Mouse (Mus musculus): Measurements from ENCODE around the gene Kcnq4.

The Kcnq4 gene

GRCm38 (mm10) chr4:120721574-120721973 lies 26.8 kb downstream of the Kcnq4 start:
- no peak for DNase-seq

DNA sequence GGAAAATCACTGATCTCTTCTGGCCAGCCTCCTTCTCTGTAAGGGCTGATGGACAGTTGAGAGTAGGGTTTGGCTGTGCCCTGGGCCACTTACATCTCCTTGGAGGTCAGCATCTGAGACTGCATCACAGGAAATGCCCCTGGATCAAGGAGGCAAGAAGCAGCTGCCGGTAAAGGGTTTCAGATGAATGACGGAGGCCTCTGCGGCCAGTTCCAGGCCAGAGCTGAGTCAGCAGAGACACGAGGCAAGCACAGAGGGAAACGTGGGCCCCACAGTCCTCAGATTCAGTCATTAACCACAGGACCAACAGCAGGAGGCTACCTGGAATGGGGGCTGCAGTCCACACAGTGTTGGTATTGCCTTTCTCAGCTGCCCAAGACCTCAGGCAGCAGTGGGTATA lies 29.3 kb downstream of the Kcnq4 start:
- DNase-seq: no peak

- no peak for DNase-seq
Observed at GRCm38 (mm10) chr4:120717591-120717990, 30.8 kb downstream of the Kcnq4 start.

DNA sequence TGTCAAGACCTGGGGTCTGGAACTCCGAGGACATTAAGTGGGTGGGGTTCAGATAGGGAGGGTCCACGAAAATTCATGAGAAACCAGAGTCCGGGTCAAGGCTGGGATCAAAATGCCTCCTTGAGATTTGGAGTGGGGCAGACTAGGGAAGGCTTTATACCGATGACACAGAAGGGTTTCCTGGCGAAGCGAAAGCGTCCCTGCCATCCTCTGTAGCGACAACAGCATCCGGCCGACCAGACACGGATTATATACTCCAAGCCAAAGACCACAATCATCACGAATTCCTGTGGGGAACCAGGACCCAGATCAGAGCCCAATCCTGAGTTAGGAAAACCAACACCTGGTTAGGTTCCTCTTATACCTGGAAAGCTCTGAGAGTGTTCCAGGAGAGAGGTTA lies 31.6 kb downstream of the Kcnq4 start:
- DNase-seq: no peak

DNA sequence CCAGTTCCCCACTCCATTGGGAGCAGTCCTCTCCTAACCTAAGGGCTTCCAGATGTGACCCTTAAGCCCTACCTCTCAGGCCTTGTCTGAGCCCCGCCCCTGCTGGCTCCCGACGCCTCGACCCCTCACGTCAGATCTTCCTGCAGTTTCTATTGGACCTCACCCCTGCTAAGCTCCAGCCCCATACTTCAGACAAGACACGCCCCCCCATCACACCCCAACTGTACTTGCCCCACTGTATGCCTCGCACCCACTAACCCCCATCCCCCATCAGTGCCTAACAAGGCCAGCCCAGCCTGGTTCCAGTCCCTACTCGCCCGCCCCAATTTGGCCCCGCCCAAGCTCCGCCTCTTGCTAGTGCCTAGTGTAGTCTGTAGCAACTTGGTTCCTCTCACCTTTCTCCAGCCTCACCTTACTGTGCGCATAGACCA lies 32.3 kb downstream of the Kcnq4 start:
- DNase-seq: peak; percentile 54 to 62

DNA sequence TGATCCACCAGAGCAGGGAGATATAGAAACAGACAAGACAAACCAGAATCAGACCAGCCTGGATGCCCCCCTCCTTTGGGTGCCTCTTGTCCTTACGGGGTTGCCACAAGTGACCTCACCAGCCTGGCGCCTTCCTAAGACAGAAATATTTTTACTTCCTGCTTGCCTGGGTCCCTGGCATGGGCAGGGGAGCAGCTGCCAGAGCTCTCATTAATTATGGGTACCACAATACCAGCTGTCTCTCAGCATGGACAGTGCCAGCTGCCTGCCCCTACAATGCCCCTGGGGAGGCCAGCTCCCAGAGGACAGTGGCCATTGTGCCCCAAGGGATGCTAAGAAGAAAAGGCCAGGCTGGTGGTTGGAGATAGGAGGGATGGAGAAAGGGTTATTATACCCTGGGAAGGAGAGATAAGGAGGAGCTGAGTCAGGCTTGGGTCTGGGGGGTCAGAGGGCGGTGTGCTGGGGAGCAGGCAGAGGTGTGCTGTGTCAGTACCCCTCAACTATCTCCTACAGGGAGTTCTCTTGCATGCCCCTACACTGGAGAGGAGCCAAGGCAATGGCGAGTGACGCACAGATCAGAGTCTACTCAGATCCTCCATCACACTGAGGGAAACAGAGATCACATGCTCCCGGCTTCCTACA lies 34.4 kb downstream of the Kcnq4 start:
- no peak for DNase-seq

DNA sequence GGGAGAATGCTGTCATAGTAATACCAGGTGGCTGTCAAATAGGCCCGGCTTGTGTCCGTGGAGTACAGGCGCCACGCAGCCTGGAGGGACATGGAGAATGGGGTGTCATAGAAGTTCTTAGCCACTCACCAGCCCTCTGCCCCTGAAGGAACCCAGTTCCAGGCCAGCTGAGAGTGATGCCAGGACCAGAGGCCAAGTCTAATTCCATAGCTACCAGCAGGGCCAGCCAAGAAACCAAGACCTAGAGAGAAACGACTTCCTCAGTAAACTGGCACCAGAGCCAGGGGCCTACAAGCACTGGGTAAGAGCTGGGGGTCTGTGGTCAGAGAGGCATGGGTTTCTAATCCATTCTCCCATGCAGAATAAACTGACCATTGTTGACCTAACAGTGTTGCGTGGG lies 35.4 kb downstream of the Kcnq4 start:
- no peak for DNase-seq

DNA sequence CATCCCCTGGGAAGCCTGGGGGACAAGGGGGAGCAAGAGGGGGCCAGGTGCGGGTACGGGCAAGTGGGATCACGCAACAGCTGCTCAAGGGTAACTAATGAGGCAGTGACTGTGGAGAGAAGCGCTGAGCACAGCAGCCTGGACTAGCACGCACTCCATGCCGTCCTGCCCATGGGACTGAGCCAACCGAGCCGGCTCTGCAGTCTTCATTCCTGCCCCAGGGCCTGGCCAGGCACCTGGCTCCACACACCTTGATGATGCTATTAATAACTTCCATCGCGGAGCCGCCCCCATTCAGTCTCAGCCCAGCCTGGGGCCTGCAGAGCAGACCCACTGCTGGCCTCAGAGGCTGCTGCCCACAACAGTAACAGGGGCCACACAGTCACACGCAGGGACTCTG lies 36.2 kb downstream of the Kcnq4 start:
- no peak for DNase-seq

GRCm38 (mm10) chr4:120702511-120702910 lies 45.9 kb downstream of the Kcnq4 start:
- no peak for DNase-seq

- no peak for DNase-seq
Observed at GRCm38 (mm10) chr4:120702056-120702455, 46.4 kb downstream of the Kcnq4 start.

GRCm38 (mm10) chr4:120701180-120701579 lies 47.2 kb downstream of the Kcnq4 start:
- no peak for DNase-seq

DNA sequence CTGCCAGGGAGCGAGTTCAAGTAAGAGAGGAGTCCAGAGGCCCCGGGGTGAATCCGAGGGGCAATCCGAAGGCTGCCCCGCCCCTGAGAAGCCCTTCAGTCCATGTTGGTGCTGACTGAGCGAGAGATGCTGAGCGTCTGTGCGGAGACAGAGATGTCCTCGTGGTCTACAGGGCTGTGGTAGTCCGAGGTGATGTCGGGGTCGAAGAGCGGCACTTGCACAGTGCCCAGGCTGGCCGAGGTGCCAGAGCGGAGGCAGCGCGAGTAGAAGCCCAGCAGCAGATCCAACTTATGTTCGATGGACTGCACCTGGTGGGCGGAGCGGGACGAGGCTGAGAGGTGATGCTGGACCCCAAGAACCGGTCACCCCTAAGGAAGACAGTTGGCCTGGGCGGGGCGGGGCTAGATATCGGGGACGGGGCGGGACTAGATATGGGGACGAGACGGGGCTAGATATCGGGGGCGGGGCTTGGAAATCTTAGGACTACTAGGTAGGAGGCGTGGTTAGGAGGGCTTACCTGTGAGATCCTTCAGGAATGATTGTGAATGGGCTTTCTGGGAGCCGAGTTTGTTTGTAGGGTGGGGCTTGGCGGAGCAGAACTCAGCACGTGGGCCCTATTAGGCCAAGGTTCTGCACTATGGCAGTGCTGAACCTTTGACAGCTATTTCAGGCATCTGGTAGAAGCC lies 50.5 kb downstream of the Kcnq4 start:
- no peak for DNase-seq

DNA sequence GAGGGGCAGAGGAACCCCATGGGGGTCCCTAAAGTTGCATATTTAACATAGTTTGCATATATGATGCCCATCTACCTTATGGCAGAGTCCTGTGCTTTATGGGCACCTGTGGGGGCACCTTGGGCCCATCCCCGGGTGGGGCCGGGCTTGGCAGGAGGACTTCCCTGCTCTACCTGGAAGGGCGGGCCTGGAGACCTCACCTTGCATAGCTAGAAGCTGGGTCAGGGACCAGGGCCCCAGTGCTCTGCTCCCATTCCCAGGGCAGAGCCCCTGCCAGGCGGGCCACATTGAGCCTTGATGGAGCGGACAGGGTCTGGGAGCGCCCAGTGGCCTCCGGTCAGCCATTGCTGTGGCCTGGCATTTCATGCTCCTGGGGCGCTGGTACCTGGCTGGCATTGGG lies 51.1 kb downstream of the Kcnq4 start:
- no peak for DNase-seq

DNA sequence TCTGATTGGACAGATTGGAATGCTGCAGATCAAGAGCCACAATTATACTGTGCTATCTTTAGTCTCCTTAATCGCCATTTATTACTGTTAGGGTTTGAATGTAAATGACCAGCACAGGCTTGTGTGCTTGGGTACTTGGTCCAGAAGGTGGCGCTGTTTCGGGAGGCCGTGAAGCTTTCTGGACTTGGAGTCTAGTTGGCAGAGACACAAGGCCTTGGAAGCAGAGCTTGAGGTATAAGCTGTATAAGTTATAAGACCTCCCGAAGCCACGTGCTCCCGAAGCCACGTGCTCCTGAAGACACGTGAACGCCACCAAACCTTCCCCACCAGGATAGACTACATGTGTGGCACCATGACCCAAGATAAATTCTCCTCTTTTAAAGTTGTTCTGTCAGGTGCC lies 55.7 kb downstream of the Kcnq4 start:
- peak in 1 of 2 experiments; percentile 48 for DNase-seq

GRCm38 (mm10) chr4:120689317-120689716 lies 59.1 kb downstream of the Kcnq4 start:
- no peak for DNase-seq

- DNase-seq: no peak
Observed at GRCm38 (mm10) chr4:120687282-120687681, 61.1 kb downstream of the Kcnq4 start.

- DNase-seq: no peak
Observed at GRCm38 (mm10) chr4:120683278-120683997, 65.0 kb downstream of the Kcnq4 start.

GRCm38 (mm10) chr4:120682168-120682567 lies 66.2 kb downstream of the Kcnq4 start:
- peak; percentile 37 to 66 for DNase-seq

GRCm38 (mm10) chr4:120680953-120681352 lies 67.5 kb downstream of the Kcnq4 start:
- peak in 1 of 2 experiments; percentile 26 for DNase-seq

- DNase-seq: no peak
Observed at GRCm38 (mm10) chr4:120675640-120676039, 72.8 kb downstream of the Kcnq4 start.

DNA sequence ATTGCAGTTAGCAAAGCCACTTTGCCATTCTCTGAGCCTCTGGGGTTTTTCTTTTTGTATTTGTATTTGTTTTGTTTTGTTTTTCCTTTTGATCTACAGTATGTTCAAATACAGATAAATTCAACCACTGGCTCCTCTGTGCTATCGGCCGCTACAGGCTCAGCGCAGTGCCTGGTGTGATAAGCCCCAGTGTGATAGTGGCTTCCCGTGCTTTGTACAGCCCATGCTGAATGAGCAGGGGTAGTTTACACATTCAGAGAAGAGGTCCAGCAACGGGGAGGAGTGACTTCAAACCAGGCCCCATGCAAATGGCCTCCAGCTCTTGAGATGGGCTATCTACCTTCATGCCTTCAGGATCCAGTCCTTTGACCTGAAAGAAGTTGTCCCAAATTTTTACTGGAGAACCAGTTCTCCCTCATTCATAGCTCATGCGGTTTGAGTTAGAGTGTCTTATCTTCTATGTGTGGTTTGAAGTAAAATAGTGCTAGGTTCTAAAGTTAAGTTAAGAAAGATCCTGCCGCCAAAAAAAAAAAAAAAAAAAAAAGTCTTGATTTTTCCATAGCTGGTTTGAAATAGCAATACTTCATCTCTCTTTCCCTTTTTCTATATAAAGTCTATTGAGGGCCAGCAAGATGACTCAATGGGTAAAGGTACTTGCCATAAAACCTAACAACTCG lies 73.5 kb downstream of the Kcnq4 start:
- no peak for DNase-seq

GRCm38 (mm10) chr4:120673606-120674005 lies 74.8 kb downstream of the Kcnq4 start:
- no peak for DNase-seq

DNA sequence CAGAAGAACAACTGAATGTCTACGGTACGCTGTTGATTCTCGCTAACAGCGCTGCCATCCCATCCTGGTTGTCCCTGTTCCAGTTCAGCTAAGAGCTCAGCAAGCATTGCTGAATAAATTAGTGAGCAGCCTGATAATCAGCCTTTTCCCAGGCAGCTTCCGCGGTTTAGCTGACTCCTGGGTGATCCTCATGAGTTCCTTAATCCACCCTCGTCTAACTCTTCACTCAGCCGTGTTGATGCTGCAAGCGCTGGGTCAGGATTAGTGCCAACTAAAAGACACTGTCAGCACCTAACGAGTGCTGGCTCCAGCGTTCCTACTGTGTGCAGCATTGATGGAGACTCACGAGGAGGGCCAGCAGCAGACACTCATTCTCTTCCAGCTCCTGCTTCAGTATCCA lies 77.4 kb downstream of the Kcnq4 start:
- DNase-seq: no peak

Data from kidney, adult 8-10 months (tissue).